Mouse (Mus musculus) urinary bladder, postnatal 10 days (tissue): ENCODE measurements around the gene Cdk15.
A peak's percentile ranks its signal among the peaks of the same experiment; 100 is the strongest.

Experiments used
- DNase-seq: peaks from one replicate; pipeline ENCODE4 v3.0.0; 2022; ENCODE audit warnings: low spot score

Gene Cdk15

DNA sequence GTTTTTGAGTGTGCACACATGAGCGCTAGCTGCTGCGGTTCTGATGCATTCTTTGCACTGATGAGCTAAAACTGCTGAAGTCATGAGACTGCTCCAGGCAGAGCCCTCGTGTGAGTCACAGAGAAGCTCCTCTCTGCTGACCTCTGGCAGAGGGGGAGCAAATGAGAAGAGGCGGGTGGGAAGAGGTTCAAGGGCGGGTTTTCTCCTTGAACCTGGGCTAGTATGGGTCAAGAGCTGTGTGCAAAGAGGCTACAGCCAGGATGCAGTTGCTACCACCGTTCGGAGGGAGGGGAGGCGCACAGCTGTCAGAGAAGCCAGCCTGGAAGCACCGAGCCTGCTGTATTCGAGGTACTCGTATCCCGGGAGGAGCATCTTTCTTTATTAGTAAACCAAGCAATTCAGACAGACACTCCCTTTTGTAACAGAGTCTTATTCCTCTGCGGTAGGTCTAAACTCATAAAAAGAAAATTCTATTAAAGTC is at the start of gene Cdk15:
TSS of gene Cdk15 (plus strand) at position 156 of the 481 bp plus-strand sequence.
- DNase-seq: no peak

DNA sequence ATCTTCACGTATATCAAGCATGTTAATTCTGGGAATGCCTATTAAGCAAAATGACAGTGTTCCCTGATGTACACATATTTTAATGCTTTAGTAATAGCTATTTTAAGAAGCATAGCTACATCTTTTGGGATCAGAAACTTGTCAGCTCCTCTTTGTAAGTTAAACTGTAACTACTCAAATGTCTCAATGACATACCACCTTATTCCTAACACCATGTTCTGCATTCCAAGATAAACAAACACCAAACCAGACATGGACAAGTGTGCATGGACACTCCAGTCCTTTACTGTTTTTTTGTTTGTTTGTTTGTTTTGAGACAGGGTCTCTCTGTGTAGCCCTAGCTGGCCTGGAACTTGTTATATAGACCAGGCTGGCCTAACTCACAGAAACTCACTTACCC is 48.4 kb upstream of the Cdk15 start:
- DNase-seq: no peak

DNA sequence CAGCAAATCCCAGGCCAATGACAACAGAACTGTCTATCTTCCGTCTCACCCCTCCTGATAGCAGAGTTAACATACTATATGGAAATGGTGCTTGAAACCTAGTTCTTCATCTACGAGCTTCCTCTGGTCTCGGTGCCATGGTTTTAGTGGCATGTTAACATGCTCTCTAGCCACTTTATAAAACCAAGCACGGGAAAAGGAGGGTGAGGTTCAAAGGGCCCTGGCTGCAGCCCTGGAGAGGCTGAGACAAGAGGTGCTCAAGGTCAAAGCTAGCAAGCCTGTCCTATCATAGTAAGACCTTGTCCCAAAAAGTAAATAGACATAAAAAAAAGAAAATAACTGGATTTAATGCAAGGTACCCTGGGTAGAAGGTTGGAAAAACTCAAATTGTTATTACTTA is 45.1 kb upstream of the Cdk15 start:
- DNase-seq: no peak

DNA sequence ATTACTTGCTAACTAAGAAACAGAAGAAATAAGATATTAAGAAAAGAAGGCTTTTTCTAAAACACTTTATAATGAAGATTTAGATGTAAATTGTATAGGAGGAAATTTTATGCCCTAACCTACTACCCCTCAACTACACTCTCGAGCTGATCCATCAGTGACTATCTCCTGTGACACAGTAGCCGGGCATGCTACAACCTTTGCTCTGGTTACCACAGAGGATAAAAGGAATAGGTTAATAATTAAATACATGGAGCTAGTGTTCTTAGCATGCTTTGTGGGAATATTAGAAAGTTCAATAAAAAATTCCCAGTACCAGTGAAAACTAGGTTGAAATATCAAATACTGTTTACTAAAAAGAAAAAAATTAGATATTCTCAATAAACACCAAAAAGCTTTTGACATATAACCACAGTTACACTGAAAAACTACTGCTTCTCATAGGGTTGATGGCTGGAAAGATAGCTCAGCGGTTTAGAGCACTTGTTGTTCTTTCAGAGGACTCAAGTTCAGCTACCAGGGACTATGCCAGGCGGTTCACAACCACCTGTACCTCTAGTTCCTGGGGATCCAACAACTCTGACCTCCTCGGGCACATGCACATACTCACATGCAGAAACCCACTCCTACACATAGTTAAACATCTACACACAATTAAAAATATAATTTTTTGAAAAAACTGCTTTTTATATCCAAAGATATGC is 44.5 kb upstream of the Cdk15 start:
- no peak for DNase-seq

DNA sequence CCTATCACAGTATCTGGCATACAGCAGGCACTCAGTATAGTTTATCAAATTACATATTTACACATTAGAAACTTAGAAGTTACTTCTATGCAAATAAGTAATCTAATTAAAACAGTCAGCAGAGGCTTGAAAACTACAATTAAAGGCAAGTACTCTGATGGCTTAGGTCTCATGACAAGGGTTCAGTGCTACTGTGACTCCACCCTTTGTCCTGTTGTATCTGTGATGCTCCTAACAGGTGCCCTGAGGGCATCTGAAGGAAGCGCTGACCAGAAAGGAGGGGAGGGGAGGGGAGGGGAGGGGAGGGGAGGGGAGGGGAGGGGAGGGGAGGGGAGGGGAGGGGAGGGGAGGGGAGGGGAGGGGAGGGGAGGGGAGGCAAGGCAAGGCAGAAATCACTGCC is 43.8 kb upstream of the Cdk15 start:
- DNase-seq: no peak

DNA sequence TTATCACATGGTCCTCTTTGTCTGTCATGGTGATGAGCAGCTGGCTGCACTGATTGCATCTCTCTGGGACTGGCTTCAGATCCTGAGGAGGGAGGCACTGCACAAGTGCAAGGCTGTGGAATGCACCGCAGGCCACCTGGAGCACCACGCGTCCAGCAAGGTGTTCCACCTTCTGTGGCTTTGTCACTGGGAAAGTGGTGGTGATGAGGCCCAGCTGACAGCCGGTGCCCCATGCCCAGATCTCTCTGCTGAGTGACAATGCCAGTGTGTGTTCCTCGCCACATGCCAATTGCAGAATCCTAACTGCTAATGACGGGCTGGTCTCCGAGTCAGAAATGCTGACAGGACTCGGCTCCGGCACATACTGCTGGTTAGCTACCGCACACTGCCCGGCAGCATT is 41.3 kb upstream of the Cdk15 start:
- no peak for DNase-seq

DNA sequence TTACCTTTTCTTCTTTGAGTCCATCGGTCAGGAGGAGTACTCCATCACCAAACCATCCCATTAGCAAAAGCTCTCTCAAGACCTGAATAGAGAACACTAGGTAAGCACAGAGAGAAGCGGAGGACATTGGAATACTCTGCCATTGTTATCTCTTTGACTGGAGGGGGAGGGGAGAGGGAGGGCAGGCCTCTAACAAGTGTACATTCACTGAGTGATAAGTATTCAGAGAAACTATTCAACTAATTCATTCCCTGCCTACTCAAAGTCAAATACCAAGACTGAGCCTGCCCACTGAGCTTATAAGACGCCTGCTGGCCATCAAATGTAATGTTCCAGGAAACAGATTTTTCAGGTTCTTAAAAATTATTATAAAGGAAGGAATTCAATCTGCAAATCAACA is 36.3 kb upstream of the Cdk15 start:
- no peak for DNase-seq

DNA sequence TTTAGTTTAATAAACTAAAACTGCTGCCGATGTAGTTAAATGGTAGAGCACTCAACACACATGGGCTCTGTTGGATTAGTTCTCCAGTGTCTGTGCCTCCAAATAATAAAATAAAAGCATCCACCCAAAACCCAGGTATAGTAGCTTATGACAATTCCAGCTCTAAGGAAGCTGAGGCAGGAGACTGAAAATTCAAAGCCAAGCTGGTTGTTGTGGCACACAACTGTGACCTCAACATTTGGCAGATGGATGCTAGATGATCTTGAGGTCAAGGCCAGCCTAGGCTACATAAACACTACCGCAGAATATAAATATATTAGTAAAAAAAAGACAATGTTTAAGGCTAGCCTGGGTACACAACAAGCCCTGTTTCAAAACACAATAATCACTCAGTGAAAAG is 35.1 kb upstream of the Cdk15 start:
- no peak for DNase-seq

DNA sequence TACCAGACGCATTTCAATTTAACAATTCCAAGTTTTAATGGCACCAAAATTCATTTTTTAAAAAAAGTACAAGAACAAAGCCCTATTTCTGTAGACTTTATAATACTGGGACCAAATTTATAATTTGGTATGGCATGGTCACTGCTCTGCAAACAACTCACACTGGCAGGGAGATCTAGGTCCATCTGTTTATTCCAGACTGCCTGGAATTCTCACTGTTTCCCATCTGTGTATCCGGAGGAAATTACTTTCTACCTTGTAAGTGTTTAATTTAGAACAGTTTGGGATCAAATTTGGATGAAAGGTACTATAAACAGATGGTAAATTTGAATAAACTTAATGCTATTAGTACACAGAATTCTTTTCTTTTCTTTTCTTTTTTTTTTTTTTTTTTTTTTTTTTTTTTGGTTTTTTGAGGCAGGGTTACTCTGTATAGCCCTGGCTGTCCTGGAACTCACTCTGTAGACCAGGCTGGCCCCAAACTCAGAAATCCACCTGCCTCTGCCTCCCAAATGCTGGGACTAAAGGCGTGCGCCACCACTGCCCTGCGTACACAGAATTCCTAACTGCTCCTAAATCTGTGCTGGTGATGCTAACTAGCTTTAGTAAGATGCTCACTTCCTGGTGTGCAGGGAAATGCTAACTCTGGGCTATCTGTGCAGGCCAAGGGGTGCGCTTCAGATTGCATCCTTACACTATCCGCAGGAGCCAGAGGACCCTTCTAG is 34.4 kb upstream of the Cdk15 start:
- DNase-seq: no peak

DNA sequence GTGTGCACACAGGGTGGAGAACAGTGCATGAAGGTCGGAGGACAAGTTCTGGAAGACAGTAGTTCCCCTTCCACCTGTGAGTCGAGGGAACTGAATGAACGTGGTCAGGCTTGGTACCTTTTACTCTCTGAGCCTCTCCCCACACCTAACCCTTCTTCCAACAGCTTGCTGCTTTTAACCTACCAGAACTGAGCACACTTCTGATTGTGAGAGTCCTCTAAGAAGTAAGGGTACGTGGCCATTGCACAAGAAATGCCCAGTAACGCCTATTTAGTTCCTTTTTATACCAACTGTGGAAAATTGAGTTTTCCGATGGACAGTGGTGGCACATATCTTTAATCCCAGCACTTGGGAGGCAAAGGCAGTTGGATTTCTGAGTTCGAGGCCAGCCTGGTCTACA is 28.2 kb upstream of the Cdk15 start:
- no peak for DNase-seq

DNA sequence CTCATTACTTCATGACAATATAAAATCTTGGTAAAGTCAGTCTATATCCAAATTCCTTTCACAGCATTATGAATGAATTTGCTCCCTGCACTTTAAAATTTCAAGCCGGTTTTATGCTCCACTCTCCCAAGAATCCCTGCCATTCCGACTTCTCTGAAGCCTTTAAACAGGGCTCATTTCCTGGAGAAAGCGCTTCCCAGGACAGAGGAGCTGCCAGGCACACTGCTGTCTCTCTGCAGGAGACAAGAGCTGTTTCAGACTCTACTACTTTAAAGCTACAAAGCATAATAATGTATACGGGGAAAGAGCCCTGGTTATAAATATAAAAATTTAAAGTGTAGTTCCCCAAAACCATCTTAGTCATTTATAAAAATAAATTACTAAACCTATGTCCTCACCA is 27.5 kb upstream of the Cdk15 start:
- no peak for DNase-seq

DNA sequence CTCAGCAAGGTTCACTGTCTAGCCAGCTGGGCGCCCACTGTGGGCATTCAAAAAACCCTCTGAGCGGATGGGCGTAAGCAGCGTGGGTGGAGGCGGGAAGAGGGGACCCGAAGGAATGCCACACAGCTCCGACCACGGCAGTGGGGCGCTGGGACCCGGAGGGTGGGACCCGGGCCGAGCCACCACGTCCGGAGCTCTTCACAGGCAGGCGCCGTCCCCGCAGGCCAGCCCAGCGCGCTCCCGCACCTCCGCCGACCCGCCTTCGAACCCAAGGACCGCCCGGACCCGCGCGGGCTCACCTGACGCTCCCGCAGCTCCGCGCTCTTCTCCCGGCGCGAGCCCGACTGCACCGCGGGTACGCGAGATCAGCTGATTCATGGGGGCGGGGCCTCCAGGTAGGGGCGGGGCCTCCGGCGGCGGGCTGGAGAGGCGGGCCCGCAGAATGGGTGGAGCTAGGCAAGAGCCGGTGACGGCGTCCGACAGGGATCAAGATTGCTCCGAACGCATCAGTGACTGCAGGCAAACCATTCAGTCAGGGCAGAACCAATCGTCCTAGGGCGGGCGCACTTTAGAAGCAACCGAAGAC is 19.8 kb upstream of the Cdk15 start, which contains the start of gene Als2:
TSS of gene Als2 (minus strand) at position 376 of the 586 bp plus-strand sequence.
- peak; percentile 99 for DNase-seq

DNA sequence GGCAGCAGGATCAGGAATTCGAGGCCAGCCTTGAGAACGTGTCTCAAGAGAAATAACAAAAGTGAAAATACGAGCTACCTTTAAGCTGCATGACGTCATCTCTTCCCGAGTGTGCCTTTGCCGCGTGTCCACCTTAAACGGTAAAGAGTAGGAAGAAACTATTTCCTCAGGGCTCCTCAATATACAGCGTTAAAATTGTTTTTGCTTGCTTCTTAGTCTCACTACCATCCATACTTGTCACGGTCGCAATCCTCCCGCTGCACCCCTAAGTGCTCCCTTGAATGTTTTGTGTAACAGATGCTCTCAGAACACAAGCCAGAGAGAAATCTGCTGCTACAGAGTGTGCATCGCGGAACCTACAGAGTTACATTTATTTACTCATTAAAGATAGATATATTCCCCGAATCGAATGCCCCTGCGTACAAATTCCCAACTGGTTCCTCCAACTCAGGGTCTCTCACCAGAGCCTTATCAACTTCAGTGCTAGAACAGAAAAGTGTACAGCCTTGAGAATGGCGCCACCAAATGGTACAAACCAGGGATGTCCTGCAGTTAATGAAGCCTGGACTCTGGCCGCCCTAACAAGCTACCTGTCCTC is 19.0 kb upstream of the Cdk15 start:
- no peak for DNase-seq

DNA sequence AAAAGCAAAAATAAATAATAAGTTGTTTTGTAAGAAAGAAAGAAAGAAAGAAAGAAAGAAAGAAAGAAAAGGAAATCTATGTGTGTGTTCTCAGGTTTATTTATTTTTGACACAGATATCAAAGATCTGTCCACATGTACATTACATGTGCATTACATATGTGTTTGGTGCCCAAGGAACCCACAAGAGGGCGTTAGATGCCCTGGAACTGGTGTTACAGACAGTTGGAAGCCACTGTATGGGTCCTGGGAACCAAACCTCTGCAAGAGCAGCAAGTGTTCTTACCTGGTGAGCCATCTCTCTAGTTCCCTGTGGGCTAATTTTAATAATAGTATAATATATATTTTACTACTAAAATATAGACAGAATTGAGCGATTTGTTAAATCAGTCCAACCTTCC is 12.9 kb upstream of the Cdk15 start:
- DNase-seq: no peak

DNA sequence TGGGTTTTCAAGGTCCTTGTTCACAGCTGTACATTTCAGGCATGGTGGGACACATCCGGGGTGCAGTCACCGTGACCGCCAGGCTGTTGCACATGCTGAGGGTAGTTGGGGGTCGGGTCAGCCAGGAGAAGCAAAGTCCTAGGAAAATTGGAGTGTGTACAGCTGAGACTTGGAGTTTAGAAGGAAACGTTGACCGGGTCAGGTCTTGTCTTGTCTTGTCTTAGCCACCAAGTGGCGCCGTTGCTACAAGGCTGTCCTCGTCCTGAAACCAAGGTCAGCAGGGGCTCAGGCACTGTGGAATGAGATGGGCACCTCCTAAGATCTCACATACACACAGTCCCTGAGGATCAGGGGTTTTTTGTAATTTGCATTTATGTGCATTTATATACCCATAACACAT is 9.1 kb upstream of the Cdk15 start:
- no peak for DNase-seq

DNA sequence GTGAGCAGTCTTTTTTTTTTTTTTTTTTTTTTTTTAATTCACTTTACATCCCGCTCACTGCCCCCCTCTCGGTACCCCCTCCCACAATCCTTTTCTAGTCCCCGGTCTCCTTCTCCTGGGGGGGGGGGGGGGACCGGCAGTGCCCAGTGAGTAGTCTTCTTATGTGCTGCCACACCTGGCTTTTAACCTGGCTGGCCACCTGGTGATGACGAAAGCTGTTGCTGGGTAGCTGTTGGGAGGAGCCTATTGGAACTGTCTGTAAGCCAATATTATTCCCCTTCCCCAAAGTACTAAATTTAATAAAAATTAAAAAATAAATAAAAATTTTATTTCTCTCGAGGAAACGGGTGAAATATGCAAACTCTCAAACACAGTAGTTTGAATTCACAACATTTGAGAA is 3.9 kb upstream of the Cdk15 start:
- no peak for DNase-seq

DNA sequence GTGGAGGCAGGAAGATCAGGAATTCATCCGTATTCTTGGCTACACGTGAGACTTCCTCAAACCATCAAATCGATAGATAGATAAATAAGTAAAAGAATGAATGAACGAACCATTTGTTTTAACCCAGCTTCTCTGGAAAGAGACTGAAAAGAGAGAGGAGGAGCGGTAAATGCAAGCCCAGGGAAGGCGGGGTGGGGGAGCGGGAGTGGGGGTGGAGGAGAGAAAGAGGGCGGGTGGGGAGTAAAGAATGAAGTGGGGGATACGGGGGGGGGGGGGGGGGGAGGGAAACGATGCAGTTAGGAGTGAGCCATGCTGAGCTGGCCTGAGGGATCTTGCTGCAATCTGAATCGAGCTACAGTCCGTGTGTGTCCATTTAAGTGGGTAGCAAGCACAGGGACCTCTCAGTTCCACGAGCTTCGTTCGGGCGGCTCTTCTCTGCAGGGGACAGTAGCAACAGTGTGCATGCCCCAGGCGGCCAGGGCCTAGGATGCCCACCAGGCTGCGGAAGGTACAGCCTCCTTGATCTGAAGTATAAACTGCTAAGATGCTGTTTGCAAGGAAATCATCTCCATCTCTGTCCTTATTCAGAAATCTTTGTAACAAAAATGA is 3.3 kb upstream of the Cdk15 start:
- DNase-seq: no peak

DNA sequence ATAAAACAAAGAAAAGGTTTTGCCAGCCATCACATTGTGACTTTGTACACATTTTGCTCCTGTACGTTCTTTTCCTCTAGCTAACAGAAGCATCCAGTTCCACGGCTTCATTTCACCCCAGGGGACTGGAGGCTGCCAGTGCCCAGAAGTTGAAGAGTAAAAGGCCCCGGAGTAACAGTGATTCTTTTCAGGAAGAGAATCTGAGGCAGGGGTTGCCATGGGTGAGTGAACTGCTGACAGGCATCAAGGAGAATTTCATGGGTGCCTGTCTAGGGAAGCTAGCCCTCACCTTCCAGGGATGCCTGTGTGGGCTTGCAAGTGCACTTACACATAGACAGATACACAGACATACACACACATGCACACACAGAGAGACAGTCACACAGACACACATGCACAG is 1.0 kb downstream of the Cdk15 start:
- no peak for DNase-seq

DNA sequence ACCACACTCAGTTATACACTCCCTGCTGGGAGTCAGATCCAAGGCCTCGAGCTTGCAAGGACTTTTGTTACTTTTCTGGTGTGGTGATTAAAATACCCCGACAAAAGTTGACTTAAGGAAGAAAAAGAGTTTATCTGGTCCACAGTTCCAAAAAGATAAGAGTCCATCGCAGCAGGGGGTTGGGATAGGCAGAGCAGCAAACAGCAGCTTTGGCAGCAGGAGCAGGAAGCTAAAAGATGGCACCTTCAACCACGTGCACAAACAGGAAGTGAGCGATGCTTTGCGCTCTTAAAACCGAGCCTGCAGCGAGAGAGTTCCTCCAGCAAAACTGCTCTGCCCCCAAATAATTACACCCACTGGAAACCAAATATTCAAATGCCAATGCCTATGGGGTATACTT is 12.2 kb downstream of the Cdk15 start:
- no peak for DNase-seq

DNA sequence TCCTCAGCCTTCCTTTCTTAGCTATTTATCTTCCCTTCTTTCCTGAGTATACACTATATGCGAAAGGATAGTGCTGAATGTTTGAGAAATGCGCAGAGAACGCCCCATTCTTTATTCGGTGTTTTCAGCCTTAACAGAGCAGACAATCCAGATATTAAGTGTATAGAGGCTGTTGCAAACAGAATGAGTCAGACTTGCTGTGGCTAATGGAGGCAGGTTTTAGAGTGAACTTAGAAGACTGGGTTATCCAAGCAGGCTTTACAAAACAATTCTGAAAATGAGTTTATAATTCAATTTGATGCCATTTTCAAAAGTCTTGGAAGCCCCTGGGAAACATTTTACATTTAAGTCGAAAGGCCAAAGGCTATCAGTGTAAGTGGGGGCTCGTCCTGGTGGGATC is 12.8 kb downstream of the Cdk15 start:
- no peak for DNase-seq

DNA sequence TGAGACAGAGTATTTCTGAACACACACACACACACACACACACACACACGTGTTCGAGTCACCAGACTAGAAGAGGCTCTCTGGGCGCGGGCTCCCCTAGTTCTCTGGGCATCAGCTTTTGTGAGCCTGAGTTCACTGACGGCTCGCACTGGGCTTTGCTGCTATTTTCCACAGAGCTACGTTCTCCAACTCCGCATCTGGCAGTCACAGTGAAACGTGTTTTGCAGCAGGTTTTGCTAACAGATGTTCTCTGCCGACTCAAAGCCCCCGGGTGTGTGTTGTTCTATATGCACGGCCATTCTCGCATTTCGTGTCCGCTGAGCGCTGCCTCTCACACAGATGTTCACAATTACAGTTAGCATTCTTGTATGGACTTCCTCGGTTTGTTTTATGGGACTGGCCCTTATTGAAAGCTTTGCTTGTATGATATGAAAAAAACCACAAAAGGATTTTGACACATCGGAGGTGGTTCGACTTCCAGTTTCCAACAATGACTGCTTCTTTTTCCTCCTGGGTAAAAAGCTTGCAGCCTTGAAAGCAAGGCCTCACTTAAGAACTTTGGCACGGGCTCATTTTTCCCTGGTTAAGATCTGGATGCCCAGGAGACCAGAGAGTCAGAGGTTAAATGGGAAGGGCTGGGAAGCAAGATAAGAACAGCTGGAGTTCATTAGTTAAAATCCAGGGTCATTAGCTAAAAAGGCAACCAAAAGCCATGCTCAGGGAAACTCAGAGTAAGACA is 13.4 kb downstream of the Cdk15 start:
- no peak for DNase-seq

DNA sequence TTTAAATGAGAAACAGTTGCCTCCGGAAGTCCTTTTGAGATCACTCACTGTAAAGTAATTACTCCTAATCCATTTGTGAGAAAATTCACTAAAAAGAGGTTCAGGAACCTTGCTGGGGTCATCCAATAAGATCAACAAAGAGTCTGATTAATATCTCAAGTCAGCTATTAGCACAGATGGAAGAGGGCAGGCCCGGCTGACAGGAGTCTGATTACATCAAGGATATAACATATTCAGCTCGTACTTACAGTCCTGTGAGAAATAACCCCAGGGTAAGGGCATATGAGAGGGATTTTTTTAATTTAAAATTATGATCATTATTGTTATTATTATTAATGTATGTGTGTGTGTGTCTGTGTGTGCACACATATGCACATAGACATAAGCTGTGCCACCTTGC is 15.5 kb downstream of the Cdk15 start:
- DNase-seq: no peak
